Mouse (Mus musculus): ENCODE measurements around the gene Huwe1.
A peak's percentile ranks its signal among the peaks of the same experiment; 100 is the strongest.

Huwe1 gene

GRCm38 (mm10) chrX:151800701-151801511, at the start of gene Huwe1:
TSS of gene Huwe1 (plus strand) at chrX:151800807.
- peak; percentile 58 to 59 for DNase-seq (ENCODE audit: low spot score in 2 of 2)

- DNase-seq (ENCODE audit: low spot score in 2 of 2): no peak
Observed at GRCm38 (mm10) chrX:151780348-151780747, 20.3 kb upstream of the Huwe1 start.

GRCm38 (mm10) chrX:151782939-151783338, 17.7 kb upstream of the Huwe1 start:
- DNase-seq (ENCODE audit: low spot score in 2 of 2): no peak

DNA sequence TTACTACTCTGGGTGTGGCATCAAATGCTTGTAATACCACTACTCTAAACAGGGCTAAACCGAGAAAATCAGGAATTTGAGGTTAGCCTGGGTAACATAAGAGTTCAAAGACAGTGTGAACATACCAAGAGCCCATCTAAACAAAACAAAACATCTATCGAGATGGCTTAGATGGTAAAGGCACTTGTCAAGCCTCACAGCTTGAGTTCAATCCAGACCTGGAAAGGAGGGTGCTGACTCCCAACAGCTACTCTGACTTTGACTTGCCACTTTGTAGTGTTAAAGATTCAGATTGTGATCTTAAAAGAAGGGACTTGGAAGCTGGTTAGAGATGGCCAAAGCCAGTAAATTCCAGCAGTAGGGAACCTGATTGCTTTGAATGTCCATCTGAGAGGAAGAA, 7.8 kb upstream of the Huwe1 start:
- DNase-seq (ENCODE audit: low spot score in 2 of 2): no peak

GRCm38 (mm10) chrX:151797970-151798369, 2.6 kb upstream of the Huwe1 start:
- no peak for DNase-seq (ENCODE audit: low spot score in 2 of 2)

DNA sequence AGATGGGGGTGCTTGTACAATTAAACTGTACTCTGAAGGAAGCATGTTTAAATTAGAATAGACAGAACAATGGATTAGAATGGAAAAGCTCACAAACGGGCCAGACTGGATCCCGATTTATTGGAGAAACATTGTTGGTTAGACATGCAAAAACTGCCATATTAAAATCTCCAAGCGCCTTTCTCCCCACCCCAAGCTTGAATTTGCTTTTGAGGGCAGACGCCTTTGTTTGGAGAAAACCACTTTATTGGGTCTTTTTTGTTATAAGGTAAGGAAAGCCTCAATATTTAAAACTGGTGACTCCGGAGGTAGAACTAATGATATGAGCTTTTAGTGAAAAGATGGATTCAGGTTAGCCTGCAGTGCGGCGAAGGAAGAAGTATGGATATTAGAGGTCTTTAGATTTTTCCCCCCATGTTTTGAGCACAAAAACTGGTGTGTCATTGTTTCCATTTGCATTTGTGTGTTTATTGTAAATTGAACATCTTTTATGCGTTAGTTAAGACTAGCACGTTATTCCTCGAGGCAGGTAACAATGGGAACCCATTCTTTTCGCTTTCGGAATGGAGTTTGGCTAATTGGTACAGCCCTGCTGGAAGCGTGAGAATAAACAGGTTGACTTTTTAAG, 1.8 kb downstream of the Huwe1 start:
- no peak for DNase-seq (ENCODE audit: low spot score in 2 of 2)

DNA sequence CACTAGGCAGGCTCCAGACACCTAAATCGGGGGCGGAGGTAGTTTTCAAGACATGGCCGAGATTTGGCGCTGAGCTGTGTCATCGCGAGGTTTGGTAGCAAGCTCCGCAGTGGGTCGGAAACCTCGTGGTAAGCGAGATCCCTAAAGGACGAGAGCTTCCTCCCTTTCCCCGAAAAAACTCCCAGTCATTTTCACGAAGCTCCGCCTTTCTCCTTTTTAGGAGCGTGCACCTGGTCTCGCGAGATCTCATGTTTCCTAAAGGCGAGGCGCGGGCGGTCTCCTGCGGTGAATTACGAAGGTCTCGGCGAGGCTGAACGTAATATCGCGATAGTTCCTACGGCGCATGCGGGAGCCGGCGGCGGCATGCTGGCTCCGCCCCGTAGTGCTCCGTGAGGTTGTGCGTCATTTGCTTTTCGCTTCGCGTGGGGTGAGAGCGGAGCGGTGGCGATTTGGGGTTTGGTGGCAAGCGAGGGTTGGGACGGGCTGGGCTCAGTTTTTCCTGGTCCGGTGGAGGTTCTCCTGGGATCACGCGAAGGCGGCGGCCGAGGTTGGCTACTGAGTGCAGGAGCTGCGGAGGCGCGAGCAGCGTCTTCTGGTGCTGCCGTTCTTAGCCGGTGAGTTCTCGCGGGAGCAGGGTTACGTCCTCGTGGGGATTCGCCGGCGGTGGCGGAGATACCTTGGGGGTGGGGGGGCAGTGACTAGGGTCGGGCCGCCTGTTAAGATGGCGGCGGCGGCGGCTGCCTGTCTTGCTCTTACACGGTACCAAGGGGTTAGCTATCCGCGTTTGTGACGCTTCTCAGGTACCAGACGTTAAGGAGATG, 2.6 kb downstream of the Huwe1 start:
- peak; percentile 92 to 93 for DNase-seq (ENCODE audit: low spot score in 2 of 2)

- peak in 1 of 2 experiments; percentile 42 for DNase-seq (ENCODE audit: low spot score in 2 of 2)
Observed at GRCm38 (mm10) chrX:151803777-151804101, 3.1 kb downstream of the Huwe1 start.

GRCm38 (mm10) chrX:151804388-151804787, 3.8 kb downstream of the Huwe1 start:
- DNase-seq (ENCODE audit: low spot score in 2 of 2): no peak

GRCm38 (mm10) chrX:151811481-151811880, 10.9 kb downstream of the Huwe1 start:
- no peak for DNase-seq (ENCODE audit: low spot score in 2 of 2)

GRCm38 (mm10) chrX:151813656-151814055, 13.0 kb downstream of the Huwe1 start:
- no peak for DNase-seq (ENCODE audit: low spot score in 2 of 2)

- no peak for DNase-seq (ENCODE audit: low spot score in 2 of 2)
Observed at GRCm38 (mm10) chrX:151817712-151818111, 17.1 kb downstream of the Huwe1 start.

- no peak for DNase-seq (ENCODE audit: low spot score in 2 of 2)
Observed at GRCm38 (mm10) chrX:151828971-151829370, 28.4 kb downstream of the Huwe1 start.

GRCm38 (mm10) chrX:151831260-151831659, 30.7 kb downstream of the Huwe1 start:
- no peak for DNase-seq (ENCODE audit: low spot score in 2 of 2)

DNA sequence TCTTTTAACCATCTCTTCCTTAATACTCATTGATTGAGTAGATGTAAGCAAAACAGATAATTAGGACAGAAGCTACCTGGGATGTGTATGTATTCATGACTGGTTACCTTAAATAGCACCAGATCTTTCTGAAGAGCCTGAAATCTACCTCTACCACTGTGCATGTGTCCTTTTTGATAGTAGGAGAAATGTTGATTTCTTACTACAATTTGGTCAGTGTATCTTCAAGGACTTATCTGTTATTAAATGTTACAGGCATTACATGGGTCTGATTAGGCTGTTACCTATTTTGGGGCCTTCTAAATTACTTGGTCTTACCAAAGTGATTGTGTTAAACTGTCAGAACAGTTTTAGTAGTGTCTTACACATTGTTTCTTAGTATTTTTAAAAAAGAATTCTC, 32.4 kb downstream of the Huwe1 start:
- no peak for DNase-seq (ENCODE audit: low spot score in 2 of 2)

DNA sequence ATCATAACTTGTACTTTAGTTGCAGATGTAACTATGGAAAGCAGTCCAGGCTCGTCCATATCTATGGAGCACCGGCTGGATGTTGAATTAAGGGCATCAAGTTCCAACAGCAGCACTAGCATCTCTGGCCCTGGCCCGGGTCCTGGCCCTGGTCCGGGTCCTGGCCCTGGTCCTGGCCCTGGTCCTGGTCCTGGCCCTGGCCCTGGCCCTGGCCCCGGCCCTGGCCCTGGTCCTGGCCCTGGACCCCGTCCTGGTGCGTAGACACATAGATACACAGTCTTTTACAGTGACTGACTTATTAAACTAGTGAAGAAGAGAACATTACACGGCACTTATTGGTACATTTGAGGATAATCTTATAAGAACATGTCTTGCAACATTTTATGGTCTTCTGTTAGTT, 58.8 kb downstream of the Huwe1 start:
- no peak for DNase-seq (ENCODE audit: low spot score in 2 of 2)

- no peak for DNase-seq (ENCODE audit: low spot score in 2 of 2)
Observed at GRCm38 (mm10) chrX:151910692-151911091, 110.1 kb downstream of the Huwe1 start.

DNA sequence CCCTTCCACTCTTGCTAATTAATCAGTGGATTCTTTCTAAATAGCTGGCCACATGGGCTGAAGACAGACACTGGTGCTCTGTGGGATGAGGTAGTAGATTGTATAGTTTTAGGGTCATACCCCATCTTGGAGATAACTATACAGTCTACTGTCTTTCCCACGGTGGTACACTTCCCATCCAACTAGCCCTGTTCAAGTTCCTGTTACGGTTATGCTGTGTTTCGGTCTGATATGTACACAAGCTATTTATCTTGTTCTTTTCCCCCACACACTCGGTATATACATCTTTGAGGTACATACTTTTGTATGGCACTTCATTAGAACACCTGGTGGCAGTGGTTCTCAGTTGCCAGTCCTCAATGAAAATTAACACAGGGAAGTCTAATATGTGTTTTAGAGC, 111.7 kb downstream of the Huwe1 start:
- DNase-seq (ENCODE audit: low spot score in 2 of 2): no peak

DNA sequence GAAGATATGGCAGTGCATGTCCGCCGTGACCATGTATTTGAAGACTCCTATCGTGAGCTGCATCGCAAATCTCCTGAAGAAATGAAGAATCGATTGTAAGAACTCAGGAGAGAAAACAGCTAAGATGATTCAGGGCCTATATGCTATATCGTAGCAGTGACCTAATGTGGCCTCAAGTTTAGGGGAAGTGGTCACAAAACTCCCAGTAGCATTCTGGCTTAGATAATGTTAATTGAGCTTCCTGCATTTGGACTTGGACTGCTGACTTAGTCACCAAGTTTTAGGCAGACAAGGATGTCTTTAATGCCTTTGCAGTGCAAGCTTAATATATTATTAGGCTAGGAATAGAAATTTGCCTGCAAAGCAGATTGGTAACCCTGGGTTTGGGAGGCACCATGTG, 128.8 kb downstream of the Huwe1 start:
- no peak for DNase-seq (ENCODE audit: low spot score in 2 of 2)

DNA sequence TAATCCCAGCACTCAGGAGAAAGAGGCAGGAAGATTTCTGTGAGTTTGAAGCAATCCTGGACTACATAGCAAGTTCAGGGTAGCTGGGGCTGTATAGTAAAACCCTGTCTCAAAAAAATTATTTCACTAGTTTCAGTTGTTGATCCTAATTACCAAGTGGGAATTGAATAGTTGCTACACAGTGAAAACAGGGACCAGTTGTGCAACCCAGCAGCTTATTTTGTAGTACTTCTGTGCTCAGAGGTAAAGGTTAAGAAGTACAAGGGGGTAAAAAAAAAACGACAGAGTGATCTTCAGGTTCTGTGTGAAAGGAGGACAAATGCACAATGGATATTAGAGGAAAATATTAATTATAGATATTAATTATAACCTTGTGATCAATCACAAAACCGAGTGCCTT, 138.2 kb downstream of the Huwe1 start:
- no peak for DNase-seq (ENCODE audit: low spot score in 2 of 2)

- no peak for DNase-seq (ENCODE audit: low spot score in 2 of 2)
Observed at GRCm38 (mm10) chrX:151946986-151947385, 146.4 kb downstream of the Huwe1 start.

DNA sequence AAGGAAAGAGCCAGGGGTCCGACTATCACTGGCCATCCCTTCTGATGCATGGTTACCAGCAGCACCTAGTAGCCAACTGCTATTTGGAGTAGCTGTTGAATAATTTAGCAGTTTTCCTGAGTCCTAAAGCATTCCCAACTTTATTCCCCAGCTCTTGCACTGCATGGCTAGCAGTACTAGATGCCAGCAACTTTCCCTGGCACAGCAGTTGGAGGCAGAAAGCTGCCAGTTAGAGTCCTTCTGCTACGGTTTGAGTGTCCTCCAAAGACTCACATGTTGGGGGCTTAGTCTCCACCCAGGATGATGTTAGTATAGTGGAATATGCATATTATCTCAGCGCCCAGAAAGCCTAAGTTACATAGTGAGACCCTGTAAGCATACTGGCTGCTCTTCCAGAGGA, 147.2 kb downstream of the Huwe1 start:
- DNase-seq (ENCODE audit: low spot score in 2 of 2): no peak

GRCm38 (mm10) chrX:151950231-151950630, 149.6 kb downstream of the Huwe1 start:
- no peak for DNase-seq (ENCODE audit: low spot score in 2 of 2)

All from natural killer cell, adult 2 months (primary cell).